Mouse (Mus musculus) limb, embryonic 10.5 days (tissue): ENCODE results near the gene Nipal3. TPM values are rescaled to one million over a fixed set of nuclear protein-coding genes. Genes with fewer than 3 reads are reported as not detected.

ENCODE experiments used
- DNase-seq: peaks from one replicate; pipeline ENCODE4 v3.0.0-alpha.2; 2017; ENCODE audit warnings: low spot score
- H3K27ac ChIP-seq: fragments of 300-500 bp; sonication (generic); 2 replicates; pipeline ENCODE4 v1.5.1; 2016; ENCODE audit warnings: mild to moderate bottlenecking
- H3K27me3 ChIP-seq: fragments of 300-500 bp; sonication (generic); 2 replicates; pipeline ENCODE4 v1.6.1; 2016; ENCODE audit warnings: low read depth, mild to moderate bottlenecking; ENCODE audit not compliant: poor library complexity, severe bottlenecking
- H3K36me3 ChIP-seq: fragments of 300-500 bp; sonication (generic); 2 replicates; pipeline ENCODE4 v1.6.1; 2016; ENCODE audit warnings: mild to moderate bottlenecking, moderate library complexity
- H3K4me1 ChIP-seq: fragments of 300-500 bp; sonication (generic); 2 replicates; pipeline ENCODE4 v1.6.1; 2016
- H3K4me3 ChIP-seq: fragments of 300-500 bp; sonication (generic); 2 replicates; pipeline ENCODE4 v1.5.1; 2016; ENCODE audit warnings: mild to moderate bottlenecking, moderate library complexity
- H3K9me3 ChIP-seq: fragments of 300-500 bp; sonication (generic); replicated peaks from 2 replicates; pipeline ENCODE4 v1.6.1; 2016; ENCODE audit warnings: mild to moderate bottlenecking
- WGBS: fragments of 180-500 bp; shearing (Covaris S2); methylation state at CpG from one replicate; pipeline ENCODE4 v1.1.7; 2016; 5-methylcytosine and 5-hydroxymethylcytosine counted together
- polyA plus RNA-seq: library from polyadenylated mRNA; unstranded; fragments of >200 nt; fragmentation: Nextera tagmentation; extraction: Ambion mirVana; gene quantifications from 2 replicates; pipeline ENCODE4 v1.2.1, GENCODE M21; 2016

Nipal3 gene
- polyA plus RNA-seq, 1 experiment from 2014 or later, result 2.2 TPM

DNA sequence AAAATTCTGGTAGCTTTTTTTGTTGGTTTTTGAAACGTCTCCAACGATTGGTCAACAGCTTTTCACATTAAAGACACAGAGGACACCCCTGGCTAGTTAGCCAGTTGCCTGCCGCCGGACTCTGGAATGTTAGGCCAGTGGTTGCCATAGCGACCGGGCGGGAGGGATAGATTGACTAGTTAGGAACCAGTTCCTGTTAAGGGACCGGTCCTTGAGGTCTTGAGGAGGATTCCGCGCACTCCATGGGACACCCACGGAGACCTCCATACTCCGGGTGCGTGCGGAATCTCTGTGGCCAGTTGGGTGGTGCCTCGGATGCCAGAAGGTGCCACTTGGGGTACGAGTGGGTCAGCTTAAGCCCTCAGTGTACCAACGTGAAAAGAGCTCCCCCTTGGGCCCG, 972 bp upstream of the Nipal3 start:
- Histone ChIP-seq H3K4me3 (peak overlapping the region; percentile 78), H3K9me3 (no peaks in the 10 kb centered on the region), H3K27ac (no peak overlapping the region), H3K27me3 (no peaks in the 10 kb centered on the region), H3K4me1 (peaks cover 25% of the 10 kb centered on the region), H3K36me3 (no peaks in the 10 kb centered on the region)
- WGBS, result 17% methylated on average over 18 of the region's 18 CpGs
- DNase-seq, result peak; percentile 85

GRCm38 (mm10) chr4:135495397-135495791, 556 bp upstream of the Nipal3 start:
- Histone ChIP-seq H3K36me3 (no peaks in the 10 kb centered on the region), H3K27me3 (no peaks in the 10 kb centered on the region), H3K4me3 (peak overlapping the region; percentile 78), H3K4me1 (peaks cover 27% of the 10 kb centered on the region), H3K27ac (no peak overlapping the region), H3K9me3 (no peaks in the 10 kb centered on the region)
- WGBS, result 16% methylated on average over 9 of the region's 9 CpGs
- DNase-seq, result no peak

GRCm38 (mm10) chr4:135493691-135494520, 932 bp downstream of the Nipal3 start:
- Histone ChIP-seq H3K27me3 (no peaks in the 10 kb centered on the region), H3K4me3 (peak overlapping the region; percentile 78), H3K36me3 (no peaks in the 10 kb centered on the region), H3K9me3 (no peaks in the 10 kb centered on the region), H3K4me1 (peaks cover 27% of the 10 kb centered on the region), H3K27ac (no peak overlapping the region)
- 5% methylated on average over 33 of the region's 33 CpGs for WGBS
- DNase-seq, result peak; percentile 47

- H3K4me3 ChIP-seq, result peak overlapping the region; percentile 78; the same call in 1 of the 2 replicates
- 65% methylated on average over 4 of the region's 4 CpGs for WGBS
- H3K36me3 ChIP-seq, result no peaks in the 10 kb centered on the region
- no peaks in the 10 kb centered on the region for H3K9me3 ChIP-seq
- H3K27ac ChIP-seq, result no peak overlapping the region
- DNase-seq, result no peak
- peaks cover 27% of the 10 kb centered on the region for H3K4me1 ChIP-seq
- H3K27me3 ChIP-seq, result no peaks in the 10 kb centered on the region
Observed at GRCm38 (mm10) chr4:135493271-135493670, 1.6 kb downstream of the Nipal3 start.

GRCm38 (mm10) chr4:135489256-135489655, 5.6 kb downstream of the Nipal3 start:
- no peaks in the 10 kb centered on the region for H3K27me3 ChIP-seq
- WGBS, result 90% methylated on average over 7 of the region's 7 CpGs
- DNase-seq, result no peak
- H3K27ac ChIP-seq, result no peak overlapping the region
- H3K4me1 ChIP-seq, result peaks cover 13% of the 10 kb centered on the region
- H3K4me3 ChIP-seq, result no peak overlapping the region
- no peaks in the 10 kb centered on the region for H3K36me3 ChIP-seq
- H3K9me3 ChIP-seq, result no peaks in the 10 kb centered on the region

DNA sequence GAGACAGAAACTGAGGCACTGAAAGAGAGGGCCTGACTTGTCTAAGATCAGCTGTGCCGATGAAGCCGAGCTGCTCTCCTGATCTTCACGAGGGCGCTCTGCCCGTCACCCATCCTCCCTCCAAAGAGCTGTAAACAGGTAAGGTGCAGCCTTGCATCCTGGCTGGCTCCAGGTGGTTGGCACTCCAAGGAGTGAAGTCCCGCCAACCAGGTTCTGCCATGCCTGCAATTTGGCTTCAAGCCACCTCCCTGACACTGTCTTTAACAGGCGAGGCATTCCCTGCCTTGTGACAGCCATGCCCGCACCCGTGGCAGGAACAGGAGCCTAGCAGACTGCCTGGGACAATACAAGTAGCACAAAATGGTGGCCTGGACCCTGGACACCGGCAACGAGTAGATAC, 8.5 kb downstream of the Nipal3 start:
- WGBS, result 93% methylated on average over 11 of the region's 11 CpGs
- Histone ChIP-seq H3K9me3 (no peaks in the 10 kb centered on the region), H3K27me3 (no peaks in the 10 kb centered on the region), H3K27ac (no peak overlapping the region), H3K4me3 (no peak overlapping the region), H3K36me3 (no peaks in the 10 kb centered on the region), H3K4me1 (0 out of 2 replicates have a peak, but pooled peaks cover 5% of the 10 kb centered on the region)
- DNase-seq, result no peak

DNA sequence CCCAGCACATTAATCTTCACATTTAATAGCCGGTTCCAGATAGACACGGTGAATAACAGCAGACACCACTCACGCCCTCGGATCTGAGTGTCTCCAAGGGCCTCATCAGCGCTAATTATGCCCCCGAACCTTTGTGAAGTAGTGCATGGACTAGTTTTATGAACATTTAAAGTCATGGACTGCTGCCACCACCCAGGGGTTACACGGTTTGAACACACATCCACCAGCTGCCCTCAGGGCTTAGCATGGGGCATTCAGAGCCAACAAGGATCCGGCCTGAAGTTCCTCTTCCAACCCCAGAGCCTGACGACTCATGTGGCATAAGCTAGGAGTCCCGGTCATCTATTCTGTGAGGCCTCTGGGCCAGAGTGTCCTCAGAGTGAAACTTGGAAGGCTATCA, 9.8 kb downstream of the Nipal3 start:
- Histone ChIP-seq H3K9me3 (no peaks in the 10 kb centered on the region), H3K27ac (no peak overlapping the region), H3K27me3 (no peaks in the 10 kb centered on the region), H3K4me3 (no peak overlapping the region), H3K4me1 (peaks cover 5% of the 10 kb centered on the region; the same call in 1 of the 2 replicates), H3K36me3 (no peaks in the 10 kb centered on the region)
- 76% methylated on average over 10 of the region's 10 CpGs for WGBS
- no peak for DNase-seq

- Histone ChIP-seq H3K4me3 (no peak overlapping the region), H3K4me1 (peaks cover 5% of the 10 kb centered on the region; the same call in 1 of the 2 replicates), H3K27me3 (no peaks in the 10 kb centered on the region), H3K36me3 (no peaks in the 10 kb centered on the region), H3K27ac (no peak overlapping the region), H3K9me3 (no peaks in the 10 kb centered on the region)
- DNase-seq, result no peak
- 81% methylated on average over 9 of the region's 9 CpGs for WGBS
Observed at GRCm38 (mm10) chr4:135480370-135480769, 14.5 kb downstream of the Nipal3 start.

GRCm38 (mm10) chr4:135477851-135478250, 17.0 kb downstream of the Nipal3 start:
- H3K4me1 ChIP-seq, result peaks cover 5% of the 10 kb centered on the region; the same call in 1 of the 2 replicates
- H3K36me3 ChIP-seq, result no peaks in the 10 kb centered on the region
- no peaks in the 10 kb centered on the region for H3K27me3 ChIP-seq
- 87% methylated on average over 10 of the region's 10 CpGs for WGBS
- no peaks in the 10 kb centered on the region for H3K9me3 ChIP-seq
- no peak overlapping the region for H3K4me3 ChIP-seq
- no peak for DNase-seq
- no peak overlapping the region for H3K27ac ChIP-seq

DNA sequence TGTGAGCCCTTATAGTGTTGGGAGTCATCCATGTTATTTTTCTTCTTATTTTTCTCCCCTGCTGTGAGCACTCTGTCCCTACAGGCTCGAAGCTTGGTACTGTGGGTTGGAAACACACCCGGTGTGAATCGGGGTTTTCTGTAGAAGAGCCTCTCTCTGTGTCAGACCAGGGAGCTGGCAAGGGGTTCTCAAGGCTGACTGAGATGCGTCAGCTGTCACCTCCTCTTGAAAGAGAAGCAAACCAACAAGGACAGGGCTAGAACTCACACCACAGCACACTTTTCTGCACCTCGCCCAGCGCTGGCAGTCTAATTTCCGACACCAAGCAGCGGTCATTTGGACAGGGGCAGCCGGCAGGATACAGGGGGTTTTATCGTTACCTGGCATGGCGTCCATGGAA, 31.4 kb downstream of the Nipal3 start:
- no peaks in the 10 kb centered on the region for H3K27me3 ChIP-seq
- no peaks in the 10 kb centered on the region for H3K4me1 ChIP-seq
- DNase-seq, result no peak
- H3K9me3 ChIP-seq, result no peaks in the 10 kb centered on the region
- no peaks in the 10 kb centered on the region for H3K36me3 ChIP-seq
- no peak overlapping the region for H3K4me3 ChIP-seq
- no peak overlapping the region for H3K27ac ChIP-seq
- WGBS, result 94% methylated on average over 11 of the region's 11 CpGs

- H3K27me3 ChIP-seq, result no peaks in the 10 kb centered on the region
- 65% methylated on average over 12 of the region's 12 CpGs for WGBS
- peak overlapping the region; percentile 62 for H3K27ac ChIP-seq
- no peaks in the 10 kb centered on the region for H3K36me3 ChIP-seq
- H3K4me1 ChIP-seq, result peaks cover 34% of the 10 kb centered on the region
- H3K9me3 ChIP-seq, result no peaks in the 10 kb centered on the region
- H3K4me3 ChIP-seq, result no peak overlapping the region
- no peak for DNase-seq
Observed at GRCm38 (mm10) chr4:135453572-135453971, 41.3 kb downstream of the Nipal3 start.

DNA sequence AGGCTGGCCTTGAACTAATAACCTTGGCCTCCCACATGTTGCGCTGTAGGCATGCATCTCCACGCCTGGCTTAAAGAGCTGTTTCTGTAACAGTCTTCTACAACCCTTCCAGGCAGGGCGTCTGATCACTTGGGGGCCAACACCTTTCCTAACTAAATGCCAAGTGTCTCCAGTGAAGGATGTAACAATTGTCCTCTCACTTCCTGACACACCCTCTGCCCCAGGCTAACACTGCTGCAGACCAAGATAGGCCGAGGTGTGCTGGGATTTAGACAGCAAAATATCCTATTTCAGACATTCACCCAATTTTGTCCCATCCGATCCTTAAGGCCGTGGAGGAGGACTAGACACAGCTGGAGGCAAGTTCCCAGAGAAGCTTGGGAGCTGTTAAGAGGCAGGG, 41.7 kb downstream of the Nipal3 start:
- H3K36me3 ChIP-seq, result no peaks in the 10 kb centered on the region
- no peaks in the 10 kb centered on the region for H3K9me3 ChIP-seq
- DNase-seq, result no peak
- H3K4me3 ChIP-seq, result no peak overlapping the region
- WGBS, result 49% methylated on average over 6 of the region's 6 CpGs
- H3K27ac ChIP-seq, result peak overlapping the region; percentile 46; the same call in 1 of the 2 replicates
- peaks cover 34% of the 10 kb centered on the region for H3K4me1 ChIP-seq
- H3K27me3 ChIP-seq, result no peaks in the 10 kb centered on the region

DNA sequence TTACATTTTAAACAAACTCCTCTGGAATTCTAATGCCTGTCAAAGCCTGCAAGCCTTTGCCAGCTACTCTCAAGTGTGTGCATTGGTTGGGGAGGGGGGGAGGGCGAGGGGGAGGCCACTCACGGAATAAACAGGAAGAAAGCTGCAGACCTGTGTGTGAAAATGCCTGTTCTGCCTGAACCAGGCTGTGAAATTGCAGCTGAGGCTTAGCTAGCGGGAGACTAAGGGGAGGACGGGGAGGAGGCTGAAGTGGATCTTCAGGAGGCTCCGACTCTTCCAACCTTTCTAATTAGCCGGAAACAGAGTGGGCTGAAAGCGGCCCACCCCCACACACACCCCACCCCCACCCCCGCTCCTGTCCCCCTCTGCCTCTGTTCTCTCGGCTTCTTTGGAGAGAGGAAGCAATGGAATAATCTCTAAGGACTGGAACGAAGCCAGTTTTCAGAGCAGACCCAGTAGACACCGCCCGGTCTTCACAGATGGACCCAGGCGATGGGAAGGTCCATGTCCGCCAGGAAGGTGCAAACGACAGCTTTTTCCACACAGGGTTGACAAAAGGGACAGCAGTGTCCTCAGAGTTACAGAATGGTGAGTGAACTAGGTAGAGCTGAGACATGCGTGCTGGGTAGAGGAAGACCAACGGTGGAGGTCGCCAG, 43.4 kb downstream of the Nipal3 start:
- 52% methylated on average over 18 of the region's 18 CpGs for WGBS
- Histone ChIP-seq H3K36me3 (no peaks in the 10 kb centered on the region), H3K27ac (peak overlapping the region; percentile 63), H3K9me3 (no peaks in the 10 kb centered on the region), H3K27me3 (no peaks in the 10 kb centered on the region), H3K4me1 (peaks cover 34% of the 10 kb centered on the region), H3K4me3 (no peak overlapping the region)
- no peak for DNase-seq
